Mouse (Mus musculus) kidney, adult 18-20 months (tissue): ENCODE measurements around the gene Plk5.

Experiments used
- DNase-seq: peaks from one replicate; pipeline ENCODE4 v3.0.0; 2021

Gene Plk5

DNA sequence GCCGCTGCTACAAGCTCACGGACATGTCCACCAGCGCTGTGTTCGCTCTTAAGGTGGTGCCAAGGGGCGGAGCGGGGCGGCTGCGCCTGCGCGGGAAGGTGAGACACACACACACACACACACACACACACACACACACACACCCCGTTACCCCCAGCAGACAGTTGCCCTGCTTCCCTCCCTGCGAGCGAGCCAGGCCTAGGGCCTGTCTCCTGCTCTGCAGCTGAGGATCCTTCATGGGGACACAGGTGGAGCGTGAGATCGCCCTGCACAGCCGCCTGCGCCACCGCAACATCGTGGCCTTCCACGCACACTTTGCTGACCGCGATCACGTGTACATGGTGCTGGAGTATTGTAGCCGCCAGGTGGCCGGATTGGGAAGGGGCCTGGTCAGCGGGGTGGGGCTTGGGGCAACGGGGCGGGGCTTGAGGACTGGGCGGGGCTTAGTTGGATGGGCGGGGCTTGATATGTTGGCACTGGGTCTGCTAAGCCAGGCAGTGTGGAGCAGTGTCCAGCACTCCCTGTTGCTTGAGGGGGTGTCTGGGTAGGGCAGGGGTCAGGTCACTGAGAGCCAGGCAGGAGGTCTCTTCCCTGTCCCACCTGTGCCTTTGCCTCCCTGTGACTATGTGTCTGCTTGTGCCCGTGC lies 1.9 kb downstream of the Plk5 start:
- DNase-seq: peak; percentile 68

DNA sequence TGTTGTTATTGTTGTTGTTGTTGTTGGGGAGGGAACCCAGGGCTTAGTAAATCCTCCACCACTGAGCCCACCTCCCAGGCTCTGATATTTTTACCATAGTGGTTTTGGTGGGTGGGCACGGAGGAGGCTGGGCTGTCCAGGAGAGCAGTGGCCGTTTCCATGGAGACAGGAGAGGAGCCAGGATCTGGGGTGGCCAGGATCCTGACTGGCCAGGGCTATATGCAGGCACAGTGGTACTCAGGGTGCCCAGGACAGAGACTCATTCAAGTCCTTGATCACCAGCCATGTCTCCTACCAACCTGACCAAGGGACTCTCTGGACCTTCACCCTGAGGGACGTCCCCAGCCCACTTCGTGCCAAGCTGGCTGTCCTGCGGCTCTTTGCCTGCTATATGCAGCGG lies 7.5 kb downstream of the Plk5 start:
- DNase-seq: no peak

GRCm38 (mm10) chr10:80365736-80366135 lies 9.5 kb downstream of the Plk5 start:
- no peak for DNase-seq

- no peak for DNase-seq
Measured at GRCm38 (mm10) chr10:80367954-80368353, 11.7 kb downstream of the Plk5 start.

DNA sequence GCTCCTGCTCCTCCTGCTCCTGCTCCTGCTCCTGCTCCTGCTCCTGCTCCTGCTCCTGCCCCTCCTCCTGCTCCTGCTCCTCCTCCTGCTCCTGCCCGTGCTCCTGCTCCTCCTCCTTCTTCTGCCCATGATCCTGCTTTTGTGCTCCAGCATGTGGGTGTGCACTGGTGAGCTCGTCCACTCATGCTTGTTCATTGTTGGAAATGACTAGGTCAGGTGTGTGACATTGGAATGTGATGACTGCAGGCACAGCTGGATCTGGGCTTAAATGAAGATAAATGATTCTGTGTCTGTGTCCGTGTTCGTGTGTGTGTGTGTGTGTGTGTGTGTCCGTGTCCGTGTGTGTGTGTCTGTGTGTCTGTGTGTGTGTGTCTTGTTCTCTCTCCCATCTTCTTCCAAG lies 12.1 kb downstream of the Plk5 start:
- DNase-seq: no peak

DNA sequence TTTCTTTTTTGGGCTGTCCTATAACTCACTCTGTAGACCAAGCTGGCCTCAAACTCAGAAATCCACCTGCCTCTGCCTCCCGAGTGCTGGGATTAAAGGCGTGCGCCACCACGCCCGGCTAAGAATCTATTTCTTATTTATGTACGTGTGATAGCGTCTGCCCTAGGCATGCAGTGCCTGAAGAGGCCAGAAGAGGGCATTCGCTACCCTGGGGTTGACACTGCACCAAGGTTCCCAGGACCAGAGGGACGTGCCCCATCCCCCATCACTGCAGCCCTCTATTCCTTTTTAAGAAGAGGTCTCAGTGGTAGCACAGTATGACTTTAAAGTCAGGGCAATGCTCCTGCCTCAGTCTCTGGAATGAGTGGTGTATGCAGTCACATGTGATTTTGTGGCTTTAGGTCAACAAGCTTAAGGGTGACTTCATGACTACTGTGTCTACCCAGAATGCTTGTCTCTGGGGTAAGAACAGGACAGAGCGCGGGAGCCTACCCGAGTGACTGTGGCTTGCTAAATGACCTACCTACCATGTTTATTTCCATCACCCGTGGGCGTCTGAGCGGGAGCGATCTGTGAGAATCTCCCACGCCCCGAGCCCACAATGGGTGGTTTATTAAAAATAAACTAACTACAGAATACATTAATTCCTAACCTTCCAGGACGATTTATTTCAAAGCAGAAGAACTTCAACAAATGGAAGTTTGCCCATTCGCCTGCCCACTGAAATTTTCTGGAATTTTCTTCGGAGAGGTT lies 13.9 kb downstream of the Plk5 start:
- DNase-seq: no peak

GRCm38 (mm10) chr10:80371411-80371966 lies 15.2 kb downstream of the Plk5 start:
- DNase-seq: peak; percentile 54

DNA sequence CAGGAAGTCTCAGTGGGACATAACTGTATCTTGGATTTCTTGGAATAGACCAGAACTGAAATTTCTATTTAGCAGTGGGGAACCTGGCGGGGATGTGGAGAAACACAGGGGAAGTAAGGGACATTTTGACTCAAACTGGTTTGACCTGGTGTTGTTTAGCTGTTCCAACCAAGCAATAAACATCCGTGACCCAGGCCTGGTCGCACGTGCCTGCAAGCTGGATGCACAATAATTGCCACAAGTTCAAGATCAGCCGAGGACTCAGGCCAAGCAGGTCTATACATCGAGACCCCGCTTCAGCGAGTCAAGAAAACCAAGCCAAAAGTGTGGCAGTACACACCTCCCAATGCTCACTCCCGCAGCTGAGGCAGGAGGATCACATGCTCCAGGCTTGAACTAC lies 15.7 kb downstream of the Plk5 start:
- DNase-seq: no peak

GRCm38 (mm10) chr10:80372706-80373105 lies 16.4 kb downstream of the Plk5 start:
- DNase-seq: no peak

GRCm38 (mm10) chr10:80374063-80374462 lies 17.8 kb downstream of the Plk5 start:
- peak; percentile 85 for DNase-seq

DNA sequence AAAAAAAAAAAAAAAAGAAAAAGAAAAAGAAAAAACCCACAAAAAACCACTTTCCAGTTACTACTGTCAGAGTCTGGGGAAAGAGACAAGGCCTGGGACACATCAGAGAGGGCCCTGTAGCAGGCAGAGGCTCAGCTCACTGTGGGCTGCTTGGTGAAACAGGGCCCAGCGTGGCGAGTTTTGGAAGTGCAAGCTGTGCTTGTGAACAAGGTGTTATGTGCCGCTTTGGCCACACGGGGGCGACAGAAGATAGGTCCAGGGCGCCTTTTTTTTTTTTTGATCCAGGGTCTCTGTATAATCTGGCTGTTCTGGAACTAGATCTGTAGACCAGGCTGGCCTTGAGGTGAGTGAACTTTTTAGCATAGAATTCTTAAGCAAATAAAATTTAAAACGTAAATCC lies 19.9 kb downstream of the Plk5 start:
- DNase-seq: peak; percentile 91

GRCm38 (mm10) chr10:80377716-80378115 lies 21.5 kb downstream of the Plk5 start:
- DNase-seq: no peak

- no peak for DNase-seq
Measured at GRCm38 (mm10) chr10:80382641-80383365, 26.5 kb downstream of the Plk5 start.

DNA sequence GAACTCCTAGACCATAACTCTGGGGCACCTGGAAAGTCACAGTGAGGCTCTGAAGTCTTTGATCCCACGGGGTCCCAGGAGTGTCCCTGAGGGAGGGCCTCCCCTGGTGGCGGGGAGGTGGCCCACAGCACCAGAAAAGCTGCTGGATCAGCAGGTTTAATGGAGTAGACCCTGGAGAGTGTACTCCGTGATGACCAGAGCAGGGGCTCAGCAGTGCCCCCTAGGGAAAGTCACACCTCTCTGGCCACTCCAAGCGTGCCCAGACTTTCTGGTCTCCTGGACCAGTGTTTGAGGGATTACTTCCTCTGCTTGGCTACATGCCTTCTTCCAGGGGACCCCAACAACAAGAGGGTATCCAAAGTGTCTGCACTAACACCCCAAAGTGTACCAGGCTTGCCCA lies 27.2 kb downstream of the Plk5 start:
- no peak for DNase-seq

- DNase-seq: no peak
Measured at GRCm38 (mm10) chr10:80384115-80384639, 27.9 kb downstream of the Plk5 start.

GRCm38 (mm10) chr10:80384709-80385108 lies 28.4 kb downstream of the Plk5 start:
- no peak for DNase-seq

GRCm38 (mm10) chr10:80385310-80385709 lies 29.1 kb downstream of the Plk5 start:
- DNase-seq: no peak

DNA sequence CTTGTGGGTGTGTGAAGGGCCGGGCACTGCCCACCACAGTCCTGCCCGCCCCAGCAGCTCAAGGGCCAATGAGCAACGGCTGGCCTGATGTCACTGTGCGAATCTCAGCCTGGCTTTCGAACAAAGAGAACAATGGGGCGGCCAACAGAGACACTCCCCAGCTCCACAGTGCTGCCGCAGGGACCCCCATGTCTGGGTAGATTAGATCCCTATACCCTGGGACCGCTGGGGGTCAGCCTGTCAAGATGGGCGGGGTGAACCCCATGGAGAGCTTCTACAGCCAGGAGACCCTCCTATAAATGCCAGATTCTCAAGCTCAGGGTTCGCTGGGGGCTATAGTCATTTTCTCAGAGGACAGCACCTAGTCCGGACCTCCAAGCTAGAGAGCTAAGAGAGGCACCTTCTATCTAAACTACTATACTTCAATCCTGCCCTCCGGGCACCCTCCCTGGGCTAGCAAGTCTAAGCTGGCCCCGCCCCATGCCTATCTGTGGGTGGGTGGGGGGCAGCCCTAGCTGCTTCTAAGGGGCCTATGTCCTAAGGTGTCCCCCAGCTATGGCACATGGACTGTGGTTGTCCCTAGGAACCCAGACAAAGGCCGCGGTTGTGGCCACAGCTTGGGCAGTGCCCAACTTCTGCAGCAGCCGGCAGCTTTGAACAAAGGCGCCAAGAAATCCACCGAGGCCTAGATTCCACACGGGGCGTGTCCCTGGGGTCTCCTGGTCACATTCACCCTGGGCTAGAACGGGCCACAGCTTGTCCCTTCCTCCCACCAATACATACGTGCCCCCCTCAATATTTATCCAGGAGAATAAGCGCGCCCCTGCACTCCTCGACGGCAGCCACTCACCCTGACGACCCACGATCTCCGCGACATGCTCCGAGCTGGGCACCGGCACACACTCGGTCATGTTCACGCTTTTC lies 29.8 kb downstream of the Plk5 start:
- DNase-seq: no peak

DNA sequence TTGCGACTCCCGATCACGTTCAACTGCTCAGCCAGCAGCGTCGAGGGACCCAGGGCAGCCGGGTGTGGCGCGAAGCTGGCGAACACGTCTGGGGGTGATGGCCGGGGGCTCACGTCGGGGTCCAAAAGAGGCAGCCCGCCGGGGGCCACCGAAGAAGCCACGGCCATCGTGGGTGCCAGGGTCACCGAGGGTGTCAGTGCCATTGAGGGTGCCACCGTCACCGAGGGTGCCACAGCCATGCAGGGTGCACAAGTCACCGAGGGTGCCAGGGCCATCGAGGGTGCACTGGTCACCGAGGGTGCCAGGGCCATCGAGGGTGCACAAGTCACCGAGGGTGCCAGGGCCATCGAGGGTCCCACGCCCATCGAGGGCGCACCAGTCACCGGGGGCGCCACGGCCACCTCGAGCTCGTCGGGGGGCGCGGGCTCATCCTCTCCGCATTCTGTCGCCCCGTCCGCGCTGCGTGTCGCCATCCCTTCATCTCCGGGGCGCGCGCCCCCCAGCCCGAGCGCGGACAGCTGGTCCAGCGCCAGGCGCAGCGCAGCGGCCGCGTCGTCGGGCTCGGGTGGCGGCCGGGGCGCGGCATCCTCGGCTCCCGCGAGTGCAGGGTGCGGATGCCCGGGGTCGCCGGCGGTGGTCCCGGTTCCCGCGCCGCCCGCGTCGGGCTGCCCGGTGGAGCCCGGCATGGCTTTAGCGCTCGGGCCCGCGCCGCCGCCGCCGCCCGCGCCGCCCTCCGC lies 30.6 kb downstream of the Plk5 start:
- no peak for DNase-seq

GRCm38 (mm10) chr10:80387522-80387959 lies 31.3 kb downstream of the Plk5 start, which contains the start of gene Mex3d:
TSS of gene Mex3d (minus strand) at chr10:80387659.
- peak; percentile 87 for DNase-seq

DNA sequence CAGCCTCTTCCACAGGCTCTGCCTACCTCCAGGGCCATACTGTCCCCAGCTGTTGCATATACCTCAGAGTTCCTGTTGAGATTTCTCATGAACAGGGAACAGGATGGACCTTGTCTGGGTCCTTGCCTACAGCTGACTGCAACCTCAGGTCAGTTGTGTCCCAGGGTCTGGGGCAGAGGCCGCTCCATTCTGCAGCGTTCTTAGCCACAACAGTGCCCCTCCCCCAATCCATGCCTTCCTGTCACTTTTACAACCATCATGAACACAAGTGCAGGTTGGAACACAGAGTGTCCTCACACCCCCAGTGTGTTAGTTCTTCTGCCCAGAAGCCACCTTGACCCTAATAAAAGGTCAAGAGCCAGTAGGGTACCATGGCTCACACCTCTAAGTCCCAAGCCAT lies 32.5 kb downstream of the Plk5 start:
- DNase-seq: no peak
